Mouse (Mus musculus): ENCODE data around the gene Lmod2. TPM values are rescaled to one million over a fixed set of nuclear protein-coding genes. Genes with fewer than 3 reads are reported as not detected.

The Lmod2 gene
- total RNA-seq (2021): under 1 TPM in 1 of 2 experiments, not detected in 1; 0.38 TPM
- long read RNA-seq, experiment 1: 0 reads
- long read RNA-seq, experiment 2, partial matches to known transcripts: 0 of 1 reads
- long read RNA-seq, experiment 2, other reads (novel, unspliced or antisense): 0 of 1 reads

DNA sequence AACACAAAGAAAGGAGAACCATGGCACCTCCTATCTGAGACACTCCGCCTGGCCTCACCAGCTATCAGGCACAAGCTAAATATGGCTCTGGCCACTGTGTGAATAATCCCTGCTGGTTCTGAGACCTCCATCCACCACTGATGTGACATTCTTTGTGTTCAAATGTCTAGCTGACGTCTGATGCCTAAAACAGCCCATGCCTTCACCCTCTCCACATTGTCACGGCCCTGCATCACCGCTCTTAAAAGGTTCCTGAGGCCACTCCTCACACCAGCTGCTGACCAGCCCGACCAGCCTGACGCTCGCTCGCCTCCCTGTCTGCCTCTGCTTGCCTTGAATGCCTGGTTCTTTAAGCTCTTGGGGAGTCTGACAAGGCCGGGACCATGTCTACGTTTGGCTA, at the start of gene Lmod2:
Lmod2 (plus strand) TSS at position 263 of the 400 bp plus-strand sequence.
- no peak for DNase-seq (ENCODE audit: low spot score in 2 of 2)

DNA sequence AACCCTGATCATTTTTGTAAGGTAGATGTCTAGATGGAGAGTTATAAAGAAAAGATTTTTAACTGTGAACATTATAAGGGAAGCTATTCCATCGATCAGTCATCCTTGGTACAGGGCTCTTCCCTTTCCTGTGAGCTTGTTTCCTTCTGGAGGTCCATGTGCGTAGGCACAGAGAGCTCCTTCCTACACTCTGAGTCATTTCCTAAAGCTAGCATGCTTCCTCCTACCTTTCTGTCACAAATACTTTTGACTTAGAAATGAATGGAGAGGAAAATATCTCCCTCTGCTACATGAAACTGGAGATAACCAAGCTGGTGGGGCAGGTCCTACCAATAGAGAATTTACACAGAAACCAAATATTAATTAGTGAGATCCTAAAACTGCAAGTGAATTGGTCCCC, 47.8 kb upstream of the Lmod2 start:
- DNase-seq (ENCODE audit: low spot score in 2 of 2): no peak

DNA sequence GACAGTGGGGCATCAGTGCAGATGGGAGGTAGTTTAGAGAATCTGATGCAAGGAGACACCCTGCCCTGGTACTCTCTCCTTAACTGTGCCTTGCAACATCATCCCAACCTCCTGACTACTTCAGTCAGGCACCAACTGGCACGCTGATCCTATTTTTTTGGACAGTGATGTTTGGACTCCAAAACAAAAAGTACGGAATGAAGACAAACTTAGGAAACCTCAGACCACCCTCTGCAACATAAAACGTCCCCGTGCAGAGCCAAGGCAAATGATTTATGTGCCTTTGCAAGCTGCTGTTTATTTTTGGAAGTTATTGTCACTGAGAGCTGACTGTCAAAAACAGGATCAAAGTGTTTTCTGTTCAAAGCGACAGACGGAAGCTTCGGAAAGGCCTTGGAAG, 45.5 kb upstream of the Lmod2 start:
- DNase-seq (ENCODE audit: low spot score in 2 of 2): no peak

DNA sequence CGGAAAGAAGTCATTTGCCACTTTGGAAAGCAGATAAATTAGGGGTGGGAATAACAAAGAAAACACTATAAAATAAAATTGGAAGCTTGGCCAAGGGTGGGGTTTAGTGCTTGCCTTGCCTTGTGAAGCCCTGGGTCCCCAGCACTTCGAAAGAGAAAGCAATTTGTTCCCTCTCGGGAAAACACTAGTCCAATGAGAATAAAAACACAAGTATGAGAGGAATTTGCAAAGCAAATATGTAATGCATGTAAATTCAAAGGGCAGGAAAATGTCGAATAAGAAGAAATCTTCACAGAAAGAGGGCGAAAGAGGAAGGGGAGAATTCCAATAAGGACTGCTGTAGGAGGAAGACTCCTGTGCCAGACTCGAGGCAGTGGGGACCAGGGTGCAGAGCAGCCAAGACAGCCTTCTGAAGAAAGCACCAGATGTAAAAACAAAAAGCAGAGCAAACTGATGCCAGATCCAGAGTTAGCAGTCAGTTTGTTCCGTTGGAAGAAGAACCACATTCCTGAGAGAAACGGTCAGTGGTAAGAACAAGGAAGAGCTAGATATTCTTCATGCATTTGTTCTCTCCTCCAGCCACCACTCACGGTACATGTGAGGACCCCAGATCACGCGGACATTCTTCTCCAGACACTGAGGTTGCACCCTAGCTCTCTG, 43.0 kb upstream of the Lmod2 start:
- DNase-seq (ENCODE audit: low spot score in 2 of 2): no peak

DNA sequence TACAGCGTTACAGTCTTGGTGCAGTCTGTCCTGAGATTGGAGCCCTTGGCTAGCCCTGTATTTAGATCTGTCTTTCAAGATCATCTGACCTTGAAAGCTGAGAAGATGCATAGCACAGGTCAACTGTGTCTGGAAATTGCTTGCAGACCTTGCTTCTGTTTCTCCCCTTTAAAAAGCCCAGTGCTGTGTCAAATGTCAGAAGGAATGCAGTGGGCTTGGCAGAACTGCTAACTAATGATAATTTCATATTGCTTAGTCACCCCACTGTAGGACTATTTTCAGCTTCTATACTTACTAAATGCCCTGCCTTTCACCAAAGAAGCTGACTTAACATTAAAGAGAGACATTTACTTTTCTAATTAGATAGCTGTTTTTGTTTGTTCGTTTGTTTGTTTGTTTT, 42.1 kb upstream of the Lmod2 start:
- no peak for DNase-seq (ENCODE audit: low spot score in 2 of 2)

DNA sequence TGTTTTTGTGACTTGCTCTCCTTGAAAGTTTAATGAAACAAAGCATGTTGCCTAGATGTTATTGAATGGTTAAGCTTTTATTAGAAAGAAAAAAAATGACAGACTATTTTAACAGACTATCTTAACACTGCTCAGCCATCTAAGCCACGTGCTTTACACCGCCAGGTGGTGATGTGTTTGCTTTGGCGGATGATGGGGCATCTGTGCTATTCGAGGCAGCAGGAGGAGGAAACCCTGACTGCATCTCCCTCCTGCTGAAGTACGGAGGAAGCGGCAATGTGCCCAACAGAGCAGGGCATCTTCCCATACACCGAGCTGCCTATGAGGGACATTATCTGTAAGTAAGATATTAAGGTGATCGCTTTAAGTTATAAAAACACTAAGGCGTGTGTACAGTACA, 33.5 kb upstream of the Lmod2 start:
- DNase-seq (ENCODE audit: low spot score in 2 of 2): no peak

DNA sequence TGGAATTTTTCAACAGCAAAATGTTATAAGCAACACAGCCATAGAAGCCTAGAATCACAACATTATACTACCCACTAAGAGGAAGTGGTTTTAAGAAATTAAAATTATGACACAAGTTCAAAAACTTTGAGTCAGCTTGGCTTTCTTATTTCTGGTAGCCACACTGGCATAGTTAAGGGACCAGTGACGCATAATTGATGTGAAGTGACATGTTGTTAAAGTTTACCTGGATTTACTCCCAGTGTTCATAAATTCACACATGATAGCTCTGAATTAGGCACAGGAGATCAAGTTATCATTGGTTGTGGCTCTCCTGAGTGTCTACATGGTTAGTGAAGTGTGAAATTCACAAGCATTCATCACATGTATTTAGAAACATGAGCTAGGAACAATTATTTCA, 32.7 kb upstream of the Lmod2 start:
- DNase-seq (ENCODE audit: low spot score in 2 of 2): no peak

DNA sequence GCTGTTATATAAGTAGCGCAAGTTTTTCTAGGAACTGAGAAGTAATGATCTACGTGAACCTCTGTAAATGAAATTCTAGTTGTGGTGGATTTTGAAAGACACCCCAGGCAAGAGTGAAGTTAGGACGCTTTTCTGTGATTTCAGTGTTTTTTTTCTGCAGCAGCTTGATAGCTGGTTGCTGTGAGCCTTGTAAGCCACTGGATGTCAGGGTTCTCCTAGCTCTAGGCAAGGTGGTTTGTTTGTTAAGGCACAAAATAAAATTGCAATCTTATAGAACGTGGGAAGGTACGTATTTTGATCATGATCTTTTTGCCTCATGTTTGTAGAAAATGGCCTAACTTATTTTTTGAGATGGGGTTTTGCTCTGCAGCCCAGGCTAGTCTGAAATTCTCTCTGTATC, 28.6 kb upstream of the Lmod2 start:
- DNase-seq (ENCODE audit: low spot score in 2 of 2): no peak

DNA sequence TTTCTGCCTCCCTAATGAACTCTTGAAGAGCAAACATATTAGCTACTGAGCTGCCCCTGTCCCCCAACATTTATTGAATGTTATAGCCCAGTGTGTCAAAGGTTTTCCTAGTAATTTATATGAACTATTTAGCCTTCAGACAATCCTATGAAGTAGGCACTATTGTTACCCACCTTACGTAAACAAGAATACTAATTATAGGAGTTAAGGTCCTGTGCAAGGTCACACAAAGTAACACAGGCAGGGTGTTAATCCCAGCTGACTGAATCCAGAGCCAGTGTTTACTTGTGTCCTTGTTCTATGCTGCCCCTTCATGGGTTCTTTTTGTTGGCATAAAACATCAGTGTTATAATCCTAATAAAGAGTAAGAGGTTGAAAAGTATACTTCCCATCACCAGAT, 27.9 kb upstream of the Lmod2 start:
- DNase-seq (ENCODE audit: low spot score in 2 of 2): no peak

DNA sequence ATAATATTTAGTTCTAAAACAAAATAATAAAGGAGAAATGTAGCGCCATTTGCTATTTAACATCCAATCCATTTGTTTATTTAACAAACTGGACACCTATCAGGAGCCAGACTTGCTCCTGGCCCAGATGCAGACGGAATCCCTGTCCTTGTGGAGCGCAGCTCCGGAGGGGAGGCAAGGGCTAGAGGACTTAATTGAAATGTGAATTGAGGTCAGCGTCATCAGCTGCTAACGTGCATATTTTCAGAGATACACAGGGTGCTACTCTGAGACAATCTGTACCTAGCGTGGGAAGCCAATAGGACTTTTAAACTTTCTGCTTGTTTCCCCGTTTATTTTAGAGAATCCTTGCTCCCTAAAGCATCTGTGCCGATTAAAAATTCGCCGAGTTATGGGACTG, 27.3 kb upstream of the Lmod2 start:
- DNase-seq (ENCODE audit: low spot score in 2 of 2): no peak

DNA sequence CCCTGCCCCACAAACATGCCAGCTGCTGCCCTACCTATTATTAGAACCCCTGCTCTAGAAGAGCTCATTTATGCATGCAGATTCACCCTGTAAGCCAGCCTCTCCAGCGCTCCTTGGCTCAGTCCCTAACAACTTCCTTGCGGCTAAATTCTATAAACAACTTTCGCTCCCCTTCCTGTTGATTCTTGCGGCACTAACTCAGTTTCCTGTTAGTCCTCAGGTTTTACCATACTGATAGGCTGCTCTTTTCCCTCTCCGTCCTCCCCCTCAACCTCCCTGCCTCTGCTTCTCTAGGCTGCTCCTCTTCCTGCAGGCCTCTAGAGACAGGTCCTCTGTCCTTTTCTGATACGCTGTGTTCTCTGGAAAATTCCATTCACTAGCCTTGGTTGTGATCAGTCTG, 26.4 kb upstream of the Lmod2 start:
- no peak for DNase-seq (ENCODE audit: low spot score in 2 of 2)

DNA sequence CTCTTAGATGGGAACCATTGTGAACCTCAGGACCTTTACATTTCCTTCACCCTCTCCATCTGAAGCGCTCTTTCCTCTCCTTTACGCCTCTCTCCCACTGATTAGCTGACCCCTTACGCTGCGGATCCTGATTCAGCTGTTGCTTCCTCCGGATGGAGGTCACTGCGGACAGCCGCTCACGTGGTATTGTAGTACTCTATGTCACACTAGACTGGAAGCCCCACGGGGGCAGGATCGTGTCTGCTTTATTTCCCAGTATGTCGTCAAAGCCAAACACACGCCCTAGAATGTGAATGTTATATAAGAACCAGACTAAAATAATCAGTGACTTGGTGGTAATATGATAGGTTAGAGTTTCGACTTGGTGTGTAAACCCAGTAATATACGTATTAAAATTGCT, 25.1 kb upstream of the Lmod2 start:
- DNase-seq (ENCODE audit: low spot score in 2 of 2): no peak

DNA sequence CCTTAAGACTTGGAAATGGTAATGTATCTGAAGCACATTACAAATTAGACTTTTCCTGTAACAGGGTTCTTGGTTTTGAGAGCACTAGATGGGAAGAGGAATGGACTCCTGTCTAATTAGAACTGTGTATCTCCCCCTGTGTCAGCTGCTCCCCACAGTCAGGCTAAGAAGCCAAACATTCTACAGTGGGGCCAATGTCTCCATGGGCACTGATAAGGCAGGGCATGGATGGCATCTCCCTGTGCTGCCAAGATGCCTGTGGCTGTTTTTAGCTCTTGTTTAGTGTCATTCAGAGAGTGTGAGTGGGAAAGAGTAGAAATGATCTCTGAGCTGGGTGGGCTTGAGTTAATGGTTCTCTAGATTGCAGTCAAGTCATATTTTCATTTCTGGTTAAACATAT, 24.2 kb upstream of the Lmod2 start:
- no peak for DNase-seq (ENCODE audit: low spot score in 2 of 2)

DNA sequence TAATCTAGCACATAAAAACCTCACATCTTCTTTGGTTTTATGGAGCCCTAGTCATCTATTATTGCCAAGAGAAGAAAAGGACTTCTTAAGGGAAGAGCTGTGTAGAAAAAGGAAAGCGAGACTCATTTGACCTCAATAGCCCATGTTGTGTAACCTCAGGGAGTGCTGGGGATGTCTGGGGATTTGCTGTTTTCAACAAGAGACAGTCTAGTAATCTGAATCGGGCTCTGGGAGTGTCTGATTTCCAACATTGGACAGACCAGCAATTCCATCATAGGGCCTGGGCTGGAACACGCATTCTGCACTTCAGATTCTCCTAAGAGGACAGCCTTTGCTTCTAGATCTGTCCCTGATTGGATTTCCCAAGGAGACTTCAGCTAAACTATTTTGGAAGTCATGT, 14.1 kb upstream of the Lmod2 start:
- DNase-seq (ENCODE audit: low spot score in 2 of 2): no peak

DNA sequence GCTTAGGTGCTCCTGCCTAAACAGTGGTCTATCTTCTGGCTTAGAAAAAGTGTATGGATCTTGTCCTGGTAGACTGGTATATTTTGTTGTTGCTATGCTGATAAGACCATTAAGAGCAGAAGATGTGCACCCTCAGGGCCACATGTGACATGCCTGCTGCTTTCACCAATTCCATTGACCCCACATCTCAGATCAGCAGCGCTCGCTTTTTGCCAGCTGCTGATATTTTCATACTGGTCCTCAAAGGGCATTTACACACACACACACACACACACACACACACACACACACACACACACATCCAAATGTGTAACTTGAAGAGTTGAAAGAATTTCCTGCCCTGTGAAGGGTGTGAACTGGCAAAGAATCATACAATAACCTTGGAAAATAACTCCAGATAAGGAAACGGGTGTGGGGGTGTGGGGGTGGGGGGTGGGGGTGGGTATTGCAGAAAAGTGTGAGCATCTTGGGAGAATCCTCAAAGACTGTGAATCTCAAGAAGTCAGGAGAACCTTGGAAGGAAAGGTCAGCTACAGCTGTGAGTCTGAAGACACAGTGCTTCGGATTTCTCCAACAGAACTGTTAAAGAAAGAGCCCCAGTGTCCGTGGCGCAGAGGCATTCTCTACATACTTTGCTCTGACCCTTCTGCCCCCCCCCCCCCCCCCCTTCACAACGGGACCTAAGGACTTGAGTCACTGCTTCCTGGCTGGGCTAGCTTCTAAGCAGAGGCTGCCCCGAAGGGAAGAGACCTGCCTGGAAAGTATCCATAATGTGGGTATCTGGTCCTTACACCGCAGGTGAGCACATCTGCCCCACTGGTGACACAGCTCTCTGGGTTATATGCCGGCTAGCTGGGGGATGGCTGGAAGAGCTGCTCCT, 11.9 kb upstream of the Lmod2 start:
- DNase-seq (ENCODE audit: low spot score in 2 of 2): no peak

DNA sequence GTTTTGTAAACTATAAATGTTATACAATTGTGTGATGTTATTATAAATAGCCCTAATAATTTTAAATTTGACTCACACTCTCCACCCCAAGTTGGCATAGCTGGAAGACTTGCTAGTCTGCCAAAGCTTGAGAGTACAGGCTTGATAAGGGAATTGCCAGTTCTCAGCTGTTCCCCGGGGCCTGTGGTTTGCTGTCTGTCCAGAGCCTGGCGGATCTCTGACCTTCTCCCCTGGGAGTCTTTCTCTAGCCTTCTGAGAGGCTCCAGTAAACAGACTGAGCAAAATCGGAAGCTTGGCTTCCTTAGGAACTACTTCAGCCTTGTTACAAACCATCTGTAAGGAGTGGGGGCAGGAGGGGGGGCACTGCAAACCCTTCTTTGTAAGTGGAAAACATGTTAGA, 10.7 kb upstream of the Lmod2 start:
- no peak for DNase-seq (ENCODE audit: low spot score in 2 of 2)

DNA sequence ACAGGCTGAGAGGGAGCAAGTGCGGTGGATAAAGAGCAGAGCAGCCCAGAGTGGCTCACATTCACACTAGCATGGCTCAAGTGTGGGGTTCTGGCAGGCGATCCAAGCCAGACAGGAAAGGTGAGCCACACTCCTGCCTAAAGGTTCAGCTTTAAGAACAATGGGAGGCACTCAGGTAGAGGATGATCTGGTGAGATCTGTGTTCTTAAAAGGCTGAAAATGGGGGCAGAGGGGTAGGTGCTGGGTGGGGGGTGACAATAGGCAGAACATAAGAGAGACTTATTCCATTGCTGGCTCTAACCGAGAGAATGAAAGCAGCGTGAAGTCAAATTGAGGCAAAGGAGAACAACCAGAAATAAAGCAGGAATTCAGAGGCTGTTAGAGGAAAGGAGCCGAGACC, 7.3 kb upstream of the Lmod2 start:
- DNase-seq (ENCODE audit: low spot score in 2 of 2): no peak

DNA sequence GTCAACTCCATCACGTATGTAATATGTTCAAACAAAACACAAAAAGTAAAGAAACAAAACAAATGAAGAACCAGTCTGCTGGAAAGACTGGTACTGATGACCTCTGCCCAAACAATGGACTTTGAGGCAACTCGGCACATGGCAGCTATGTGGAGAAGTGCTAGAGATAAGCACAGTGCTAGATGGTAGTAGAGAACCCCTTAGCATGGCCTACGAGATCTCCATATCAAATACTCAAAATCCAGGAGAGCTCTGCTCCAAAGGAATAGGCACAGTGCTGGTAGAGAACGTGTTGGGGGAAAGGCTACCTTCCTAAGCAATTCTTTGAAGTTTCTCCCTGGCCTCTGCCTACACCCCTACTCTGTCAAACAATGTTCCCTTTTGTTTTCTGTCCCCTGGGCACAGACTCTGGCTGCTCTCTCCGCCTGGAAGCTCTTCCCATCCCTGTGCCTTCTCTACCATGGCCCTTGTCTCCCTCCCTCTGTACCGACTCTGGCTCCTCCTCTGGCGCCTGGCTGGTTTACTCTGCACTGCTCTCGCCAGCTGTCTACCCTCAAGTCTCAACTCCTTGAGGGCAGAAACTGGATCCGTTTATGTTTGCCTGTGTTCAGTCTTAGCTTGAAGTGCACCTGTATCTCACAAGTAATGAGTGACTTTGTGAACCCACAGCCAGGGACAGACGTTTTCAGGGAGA, 5.9 kb upstream of the Lmod2 start:
- no peak for DNase-seq (ENCODE audit: low spot score in 2 of 2)

DNA sequence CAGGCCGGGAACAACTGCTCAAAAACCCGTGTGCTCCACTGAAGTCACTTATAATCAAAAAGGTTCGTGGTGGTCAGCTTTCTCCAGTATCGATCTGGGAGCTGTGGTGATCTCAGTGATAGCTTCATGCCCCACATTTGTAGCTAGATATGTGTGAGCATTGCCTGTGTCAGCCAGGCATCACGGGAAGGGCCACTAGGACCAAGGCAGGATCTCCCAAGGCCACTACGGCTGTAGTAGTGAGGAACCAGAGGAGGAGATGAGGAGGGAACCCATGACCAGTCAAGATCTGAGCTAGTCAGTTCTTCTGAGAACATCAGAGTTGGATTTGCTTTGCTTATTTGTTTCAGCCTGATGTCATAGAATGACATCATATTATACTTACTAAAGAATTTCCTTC, 1.6 kb downstream of the Lmod2 start:
- DNase-seq (ENCODE audit: low spot score in 2 of 2): no peak

DNA sequence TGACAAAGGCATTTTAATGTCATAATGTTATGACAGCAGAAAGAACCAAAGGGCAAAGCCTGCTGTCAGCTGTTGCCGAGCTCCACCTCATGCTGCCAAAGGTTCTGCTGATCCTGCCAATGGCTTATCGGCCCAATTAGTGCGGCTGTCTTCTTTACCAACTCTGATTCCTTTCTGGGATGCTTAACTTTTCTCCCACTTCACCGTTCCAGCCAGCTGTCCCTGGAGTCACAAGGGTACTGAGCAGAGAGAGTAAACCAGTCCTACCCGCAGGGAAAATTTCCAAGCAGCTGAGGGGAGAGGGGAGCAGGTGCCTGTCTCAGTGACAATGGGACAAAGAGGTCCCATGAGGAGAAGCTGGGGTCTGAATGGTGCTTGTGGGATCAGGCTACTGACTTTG, 2.1 kb downstream of the Lmod2 start:
- no peak for DNase-seq (ENCODE audit: low spot score in 2 of 2)

DNA sequence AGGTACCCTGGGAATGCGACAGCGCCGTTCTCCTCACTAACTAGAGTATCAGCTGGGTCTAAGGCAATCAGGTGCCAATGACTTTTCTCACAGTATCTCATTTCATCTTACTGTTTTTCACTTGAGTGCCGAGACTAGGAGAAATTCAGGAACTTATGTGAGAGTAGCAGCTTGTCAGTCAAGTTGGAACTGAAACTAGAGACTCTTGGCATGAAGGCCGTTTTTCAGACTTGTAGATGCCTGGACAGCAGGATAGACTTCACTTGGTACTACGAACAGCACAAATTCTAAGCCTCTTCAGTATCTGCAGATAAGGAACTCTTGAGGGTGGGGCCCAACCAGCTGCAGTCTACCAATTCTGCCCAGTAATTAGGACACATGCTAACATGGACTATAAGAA, 2.6 kb downstream of the Lmod2 start:
- no peak for DNase-seq (ENCODE audit: low spot score in 2 of 2)

DNA sequence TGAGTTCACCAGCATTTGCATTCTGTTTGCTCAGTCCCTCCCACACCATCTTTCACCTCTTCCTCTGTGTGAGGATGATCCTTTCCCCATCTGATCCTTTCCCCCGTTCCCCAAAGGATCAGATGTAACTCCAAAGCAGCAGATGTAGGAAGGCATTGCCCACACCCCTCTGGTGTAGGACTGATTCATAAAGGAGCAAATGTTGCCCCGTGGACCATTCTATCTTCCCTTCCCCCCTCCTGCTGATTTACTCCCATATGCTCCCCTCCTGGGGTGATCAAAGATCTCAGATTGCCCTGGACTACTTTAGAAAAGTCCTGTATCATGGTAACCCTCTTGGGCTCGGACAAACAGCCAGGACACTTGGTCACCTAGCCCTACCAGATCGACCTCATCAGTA, 3.2 kb downstream of the Lmod2 start:
- DNase-seq (ENCODE audit: low spot score in 2 of 2): no peak

Measured in adrenal gland, adult 18-20 months (tissue).